Mouse (Mus musculus) R1 (cell line): ENCODE measurements at regions not wholly inside any gene's neighbourhood (a gene's known extent, or its start where the extent isn't known, plus 50 kb on each side); places are given as distances from the start of the nearest gene placed in this dataset.

Experiments used
- DNase-seq: peaks from one replicate; pipeline ENCODE4 v3.0.0-alpha.2; 2018; ENCODE audit warnings: low read depth, low spot score

DNA sequence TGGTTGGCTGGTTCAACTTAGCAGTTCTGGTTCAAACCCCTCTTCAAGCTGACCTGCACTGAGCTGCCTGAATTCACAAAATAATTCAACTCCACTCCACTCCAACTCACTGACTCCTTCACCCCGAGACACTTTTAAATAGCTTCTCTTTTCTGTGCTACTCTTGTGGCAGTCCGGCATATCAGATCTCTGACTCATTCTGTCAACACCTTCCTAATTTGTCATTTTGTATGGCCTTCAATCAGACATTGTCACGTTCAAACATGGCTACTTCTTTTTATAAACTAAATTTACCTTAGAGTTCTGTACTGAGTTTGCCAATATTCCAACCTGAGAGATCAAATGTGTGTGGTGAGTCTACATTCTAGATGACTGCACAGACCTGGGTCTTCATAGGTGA lies 579.1 kb downstream of the Slitrk1 start:
- no peak for DNase-seq

GRCm38 (mm10) chr14:108326425-108326824 lies 587.5 kb downstream of the Slitrk1 start:
- no peak for DNase-seq

DNA sequence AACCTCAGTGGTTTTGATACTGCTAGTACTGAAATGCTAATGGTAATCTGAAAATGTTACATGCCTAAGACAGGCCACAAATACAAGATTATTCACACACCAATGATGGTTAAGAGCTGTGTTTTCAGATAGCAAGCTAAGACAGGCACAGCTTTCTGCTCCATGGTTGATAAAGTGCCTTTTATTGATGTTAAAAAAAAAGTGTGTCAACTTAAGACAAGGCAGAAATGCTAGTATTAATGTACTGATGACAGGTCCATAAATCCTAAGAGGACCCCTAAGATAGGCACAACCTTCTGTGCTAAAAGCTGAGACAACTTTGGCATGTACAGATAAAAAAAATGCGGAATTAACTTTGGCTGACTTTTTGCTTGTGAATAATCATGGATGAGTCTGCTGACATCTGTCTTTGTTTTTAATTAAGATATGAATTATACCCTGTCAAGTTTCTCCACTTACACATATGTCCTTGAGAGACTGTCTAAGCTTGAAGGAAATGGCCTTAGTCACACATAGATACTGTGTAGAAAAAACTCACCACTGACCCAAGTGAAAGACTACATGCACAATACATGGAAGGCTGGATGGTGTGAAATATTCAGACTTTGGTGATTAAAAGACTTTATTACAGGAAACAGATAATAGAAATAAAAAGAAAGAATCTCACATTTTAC lies 590.5 kb downstream of the Slitrk1 start:
- DNase-seq, result no peak

DNA sequence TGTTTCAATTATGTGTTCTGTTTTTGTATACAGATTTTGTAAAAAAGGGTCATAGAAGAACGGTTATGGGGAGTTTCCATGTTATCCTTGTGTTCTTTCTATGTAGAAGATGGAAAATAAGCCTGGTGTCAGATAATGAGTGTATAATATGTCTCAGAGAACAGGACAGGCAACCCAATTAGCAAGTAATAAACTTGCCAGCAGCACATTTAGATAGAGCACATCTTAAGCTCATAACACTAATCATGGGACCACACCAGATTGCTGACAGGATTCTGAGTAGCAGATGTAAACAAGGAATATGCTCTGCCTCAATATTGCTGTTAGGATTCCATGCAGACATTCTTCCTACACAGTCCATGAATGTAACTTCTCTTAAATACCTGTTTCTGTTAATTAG lies 606.3 kb downstream of the Slitrk1 start:
- DNase-seq, result no peak

DNA sequence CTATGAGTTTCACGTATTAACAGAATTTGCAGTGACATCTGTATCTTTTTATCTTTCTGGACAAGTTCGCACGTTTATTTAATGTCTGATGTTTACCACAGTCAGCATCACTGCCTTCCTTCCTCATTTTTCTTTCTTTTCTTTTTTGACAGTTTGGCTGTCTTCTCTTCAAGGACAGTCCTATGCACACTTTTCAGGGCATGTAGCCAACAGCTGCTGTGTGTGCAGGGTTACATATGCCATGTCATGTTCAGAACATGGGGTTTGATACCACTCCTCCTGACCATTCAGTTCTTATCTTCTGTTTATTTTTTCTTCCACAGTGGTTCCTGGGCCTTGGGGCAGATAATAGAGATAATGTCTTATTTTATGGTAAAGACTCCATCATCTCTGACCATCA lies 634.3 kb downstream of the Slitrk1 start:
- no peak for DNase-seq

- DNase-seq, result no peak
Observed at GRCm38 (mm10) chr14:108261083-108261482, 652.9 kb downstream of the Slitrk1 start.

- DNase-seq, result no peak
Observed at GRCm38 (mm10) chr14:108247365-108247764, 666.6 kb downstream of the Slitrk1 start.

- no peak for DNase-seq
Observed at GRCm38 (mm10) chr14:108225483-108226124, 688.4 kb downstream of the Slitrk1 start.

GRCm38 (mm10) chr14:108209246-108209645 lies 704.7 kb downstream of the Slitrk1 start:
- DNase-seq, result no peak

- peak; percentile 10 for DNase-seq
Observed at GRCm38 (mm10) chr14:108199133-108199532, 714.8 kb downstream of the Slitrk1 start.

DNA sequence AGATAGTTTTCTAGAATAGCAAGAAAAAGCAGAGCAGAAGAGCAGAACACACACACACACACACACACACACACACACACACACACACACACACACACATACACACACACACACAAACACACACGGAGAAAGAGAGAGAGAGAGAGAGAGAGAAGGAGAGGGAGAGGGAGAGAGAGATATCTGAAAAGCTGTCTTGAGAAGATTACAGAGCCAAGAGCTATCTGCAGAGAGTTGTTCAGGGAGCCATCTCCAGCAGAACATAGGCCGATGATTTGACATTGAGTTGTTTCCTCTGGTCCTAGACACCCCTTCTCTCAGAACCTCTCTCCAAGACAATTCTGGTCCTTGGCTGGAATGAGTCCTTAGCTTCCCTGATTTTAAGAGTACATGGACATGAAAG lies 733.0 kb downstream of the Slitrk1 start:
- DNase-seq, result no peak

GRCm38 (mm10) chr14:108175275-108175860 lies 738.6 kb downstream of the Slitrk1 start:
- no peak for DNase-seq

- no peak for DNase-seq
Observed at GRCm38 (mm10) chr14:108152981-108153380, 761.0 kb downstream of the Slitrk1 start.

- DNase-seq, result no peak
Observed at GRCm38 (mm10) chr14:108123147-108123546, 790.8 kb downstream of the Slitrk1 start.

- no peak for DNase-seq
Observed at GRCm38 (mm10) chr14:108105009-108105408, 808.9 kb downstream of the Slitrk1 start.

GRCm38 (mm10) chr14:108090965-108091364 lies 823.0 kb downstream of the Slitrk1 start:
- DNase-seq, result no peak

DNA sequence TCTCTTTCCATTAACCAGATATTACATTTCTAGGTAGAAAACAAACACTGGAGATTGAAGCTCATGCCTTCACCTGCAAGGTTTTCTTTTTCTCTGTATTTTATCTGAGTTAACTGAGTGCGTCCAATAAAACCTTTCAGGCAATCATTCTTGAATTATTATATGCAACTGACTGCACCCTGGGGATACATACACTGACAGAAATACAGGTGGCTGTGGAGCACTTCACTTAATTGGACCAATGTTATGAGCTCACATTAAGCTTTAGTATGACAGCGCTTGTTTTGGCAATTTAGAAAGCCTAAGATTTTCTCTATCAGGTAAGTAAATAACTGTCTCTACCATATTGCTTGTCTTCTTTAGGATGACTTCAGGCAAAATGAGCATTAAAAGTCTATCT lies 864.0 kb downstream of the Slitrk1 start:
- DNase-seq, result no peak

DNA sequence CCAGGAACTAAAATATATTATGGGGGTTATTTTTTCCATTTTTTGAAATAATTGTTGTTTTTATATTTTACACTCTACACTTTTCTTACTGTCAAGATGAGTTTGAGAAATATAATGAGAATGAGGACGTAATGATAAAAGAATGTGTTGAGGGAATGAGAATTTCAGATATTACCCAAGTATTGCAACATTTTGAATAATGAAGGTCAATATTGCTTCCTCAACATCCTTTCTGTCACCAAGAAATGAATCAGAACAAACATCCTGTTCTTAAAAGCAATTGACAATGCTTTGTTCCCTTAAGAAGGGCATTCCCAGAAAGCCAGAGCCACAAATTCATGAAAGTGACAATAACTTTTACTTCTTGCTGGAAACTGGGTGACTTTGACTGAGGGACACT lies 878.0 kb downstream of the Slitrk1 start:
- DNase-seq, result no peak

DNA sequence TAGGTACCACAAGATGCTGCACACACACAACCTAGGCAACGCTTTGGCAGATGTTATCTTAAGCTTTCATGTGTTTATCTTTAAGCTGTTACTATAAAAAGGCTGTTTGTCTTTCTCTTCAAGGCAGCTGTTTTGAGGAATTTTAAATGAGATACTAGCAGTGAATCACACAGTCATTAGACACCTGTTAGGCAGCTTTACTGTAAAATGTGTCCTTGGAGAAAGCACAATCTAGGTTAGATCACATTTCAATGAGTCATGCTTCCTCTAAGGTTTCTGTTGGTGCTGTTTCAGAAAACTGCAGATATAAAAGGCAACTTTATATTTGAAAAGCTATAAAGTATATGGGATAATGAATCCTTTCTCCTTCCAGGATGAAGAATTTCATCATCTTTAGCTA lies 879.8 kb downstream of the Slitrk1 start:
- DNase-seq, result no peak

GRCm38 (mm10) chr14:108022551-108022950 lies 891.4 kb downstream of the Slitrk1 start:
- no peak for DNase-seq

DNA sequence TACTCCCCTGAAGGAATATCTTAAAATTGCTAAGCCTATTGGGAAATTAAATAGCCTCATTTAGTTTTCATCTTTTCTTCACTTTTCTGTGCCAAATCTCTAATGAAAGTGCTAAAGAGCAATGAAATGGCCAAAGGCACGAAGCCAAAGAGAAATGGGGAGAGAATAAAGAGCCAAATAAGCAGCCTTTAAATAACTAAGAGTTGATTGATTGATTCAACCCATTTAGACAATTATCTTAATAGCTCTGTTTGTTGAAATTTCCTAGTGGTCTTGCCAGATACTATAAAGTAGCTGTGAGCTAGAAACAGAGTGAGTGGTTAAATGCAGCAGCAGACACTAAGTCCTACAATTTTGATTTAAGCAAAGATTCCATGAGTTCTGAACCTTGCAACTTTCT lies 891.9 kb downstream of the Slitrk1 start:
- no peak for DNase-seq

GRCm38 (mm10) chr14:108021331-108021730 lies 892.6 kb downstream of the Slitrk1 start:
- no peak for DNase-seq

DNA sequence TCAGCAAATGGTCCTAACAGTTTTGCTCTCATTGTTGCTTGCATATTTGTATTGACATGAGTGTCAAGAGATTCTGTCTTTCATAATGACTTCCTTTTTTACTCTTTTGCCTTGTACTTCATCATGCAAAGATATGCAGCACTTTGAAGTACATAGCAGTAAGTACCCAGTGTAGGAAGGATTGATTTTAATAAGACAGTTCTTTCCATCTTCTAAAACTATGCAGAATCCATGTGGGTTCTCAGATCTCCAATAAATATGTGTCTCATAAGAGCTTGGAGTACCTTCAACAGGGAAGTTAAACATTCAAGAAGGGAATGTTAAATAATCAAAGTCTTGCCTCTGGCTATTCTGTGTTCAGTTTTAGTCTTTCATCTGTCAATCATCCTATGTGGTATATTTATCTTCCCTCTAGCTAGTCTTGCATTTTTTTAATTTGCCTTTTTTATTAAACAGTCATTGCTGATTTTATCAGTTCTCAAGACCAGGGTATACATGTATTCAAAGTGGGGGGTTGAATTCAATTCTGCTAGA lies 926.1 kb downstream of the Slitrk1 start:
- no peak for DNase-seq
